Mouse (Mus musculus): ENCODE measurements around the gene Nox3. TPM values are rescaled to one million over a fixed set of nuclear protein-coding genes. Genes with fewer than 3 reads are reported as not detected.

Nox3 gene
- total and polyA plus RNA-seq, 3 experiments, result not detected

DNA sequence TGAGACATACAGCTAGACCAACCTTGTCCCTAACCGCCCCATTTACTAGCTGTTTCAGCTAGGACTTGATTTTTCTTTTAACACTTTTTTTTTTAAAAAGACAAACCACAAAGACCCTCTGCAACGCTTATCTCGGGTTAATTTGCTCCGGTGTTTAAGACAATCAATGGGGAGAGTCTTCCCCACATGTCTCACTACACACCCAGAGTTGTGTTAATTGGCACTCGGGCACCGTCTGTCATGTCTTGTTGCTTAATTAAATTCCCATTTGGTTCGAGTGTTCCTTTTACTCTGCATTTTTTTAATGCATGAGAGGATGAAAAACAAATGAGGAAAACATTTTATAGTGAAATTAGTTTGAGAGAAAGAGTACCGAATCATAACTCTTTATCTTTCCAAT is 3.2 kb downstream of the Nox3 start:
- H3K4me2 ChIP-seq (ENCODE audit: insufficient read depth, low read depth, poor library complexity, severe bottlenecking), result no peak overlapping the region
- no peak for DNase-seq (ENCODE audit: extremely low read depth)
- no peak overlapping the region for H3K9ac ChIP-seq (ENCODE audit: insufficient read depth, low read depth)
- no peaks in the 10 kb centered on the region for H3K9me3 ChIP-seq (replicated peaks; ENCODE audit: low read length)
- H3K27me3 ChIP-seq (replicated peaks), result no peaks in the 10 kb centered on the region
- TF ChIP-seq ZKSCAN1 (IDR thresholded peaks at IDR 0.05; ENCODE audit: borderline replicate concordance, low read depth, low read length), result no peak
- no peaks in the 10 kb centered on the region for H3K79me2 ChIP-seq (replicated peaks; ENCODE audit: control insufficient read depth, extremely low read depth, insufficient read depth, poor library complexity, severe bottlenecking)
- H3K4me3 ChIP-seq (replicated peaks in 1 of 3; ENCODE audit: low read depth in 2 of 3, low read length in 2 of 3, poor library complexity in 1 of 3), result no peak overlapping the region
- H3K4me1 ChIP-seq (ENCODE audit: control insufficient read depth in 1 of 2, insufficient read depth in 2 of 2), result no peaks in the 10 kb centered on the region
- in situ Hi-C loops (cut with MboI; ENCODE audit: low pct_ligation_motif_present, low pct_unique_long_range_greater_than_20kb, low sequenced_read_pairs) (no loop called here), dilution Hi-C loops (cut with MboI; ENCODE audit: extremely low pct_ligation_motif_present, extremely low pct_unique_long_range_greater_than_20kb, low sequenced_read_pairs) (no loop called here)
- H3K27ac ChIP-seq (ENCODE audit: insufficient read depth, low read depth), result no peak overlapping the region
- no peaks in the 10 kb centered on the region for H3K36me3 ChIP-seq (replicated peaks in 1 of 2; ENCODE audit: control insufficient read depth in 1 of 2, insufficient read depth in 1 of 2, low read length in 1 of 2)

DNA sequence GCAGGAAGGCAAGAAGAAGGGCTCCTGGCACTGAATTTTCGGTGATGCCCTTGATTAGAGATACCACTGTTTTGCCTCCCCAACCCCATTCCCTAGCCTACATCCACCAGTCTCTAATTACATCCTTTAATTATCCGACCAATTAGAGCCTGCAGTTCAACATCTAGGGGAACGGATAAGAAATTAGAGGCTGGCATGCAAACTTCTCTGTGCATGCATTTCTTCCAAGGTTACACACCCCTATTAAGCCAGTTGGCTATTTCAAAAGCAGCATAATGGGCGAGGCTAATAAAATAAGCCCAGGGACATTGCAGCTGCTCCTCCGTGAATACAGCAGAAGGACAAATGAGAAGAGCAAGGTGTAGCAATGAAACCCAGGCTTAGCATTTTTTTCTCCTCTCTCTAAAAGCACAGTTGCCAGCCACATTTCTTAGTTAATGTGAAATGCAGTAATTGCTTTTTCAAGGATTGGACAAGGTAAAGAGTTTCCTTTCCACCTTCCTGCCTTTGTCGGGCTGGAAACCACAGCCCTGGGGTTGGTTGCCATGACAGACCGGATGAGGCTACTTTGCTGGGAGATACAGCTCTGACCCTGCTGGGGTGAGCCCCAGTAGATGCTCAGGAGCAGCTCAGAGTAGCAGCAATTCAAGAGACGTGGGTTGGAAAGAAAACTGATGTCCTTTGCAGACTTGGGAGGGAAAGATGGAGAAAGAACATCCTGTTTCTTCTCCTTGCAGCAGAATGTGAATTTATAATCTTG is 5.4 kb downstream of the Nox3 start:
- dilution Hi-C loops (cut with MboI; ENCODE audit: extremely low pct_ligation_motif_present, extremely low pct_unique_long_range_greater_than_20kb, low sequenced_read_pairs) (no loop called here), in situ Hi-C loops (cut with MboI; ENCODE audit: low pct_ligation_motif_present, low pct_unique_long_range_greater_than_20kb, low sequenced_read_pairs) (no loop called here)
- Histone ChIP-seq H3K9me3 (replicated peaks; ENCODE audit: low read length) (no peaks in the 10 kb centered on the region), H3K27ac (ENCODE audit: insufficient read depth, low read depth) (no peak overlapping the region), H3K79me2 (replicated peaks; ENCODE audit: control insufficient read depth, extremely low read depth, insufficient read depth, poor library complexity, severe bottlenecking) (no peaks in the 10 kb centered on the region), H3K4me2 (ENCODE audit: insufficient read depth, low read depth, poor library complexity, severe bottlenecking) (no peak overlapping the region), H3K36me3 (replicated peaks in 1 of 2; ENCODE audit: control insufficient read depth in 1 of 2, insufficient read depth in 1 of 2, low read length in 1 of 2) (no peaks in the 10 kb centered on the region), H3K9ac (ENCODE audit: insufficient read depth, low read depth) (no peak overlapping the region), H3K27me3 (replicated peaks) (no peaks in the 10 kb centered on the region), H3K4me3 (replicated peaks in 1 of 3; ENCODE audit: low read depth in 2 of 3, low read length in 2 of 3, poor library complexity in 1 of 3) (no peak overlapping the region), H3K4me1 (ENCODE audit: control insufficient read depth in 1 of 2, insufficient read depth in 2 of 2) (no peaks in the 10 kb centered on the region)
- TF ChIP-seq SIN3A (IDR thresholded peaks at IDR 0.05; ENCODE audit: low read length) (no peak), GABPA (IDR thresholded peaks at IDR 0.05; ENCODE audit: insufficient replicate concordance, low read depth, low read length) (no peak), NELFE (IDR thresholded peaks at IDR 0.05; ENCODE audit: low read depth, low read length) (no peak), MAFK (IDR thresholded peaks at IDR 0.05; ENCODE audit: insufficient replicate concordance, low read length) (no peak), E2F4 (IDR thresholded peaks at IDR 0.05; ENCODE audit: insufficient replicate concordance, low read depth, low read length) (no peak), ELF1 (IDR thresholded peaks at IDR 0.05; ENCODE audit: low read depth, low read length) (no peak), KAT2A (IDR thresholded peaks at IDR 0.05; ENCODE audit: insufficient replicate concordance, low read length) (no peak), MAZ (IDR thresholded peaks at IDR 0.05; ENCODE audit: low read depth, low read length) (no peak), MYC (IDR thresholded peaks at IDR 0.05; ENCODE audit: low read depth, low read length) (no peak), POLR2AphosphoS2 (IDR thresholded peaks at IDR 0.05; ENCODE audit: low read depth, low read length) (no peak), NRF1 (IDR thresholded peaks at IDR 0.05; ENCODE audit: low read depth, low read length) (no peak), ZKSCAN1 (IDR thresholded peaks at IDR 0.05; ENCODE audit: borderline replicate concordance, low read depth, low read length) (no peak), CTCF (conservative IDR thresholded peaks at IDR 0.05 in 1 of 2, IDR thresholded peaks at IDR 0.05 in 1 of 2; ENCODE audit: low read depth in 2 of 2, low read length in 2 of 2) (no peak), RCOR1 (conservative IDR thresholded peaks at IDR 0.05; ENCODE audit: low read depth, low read length) (no peak), TCF12 (IDR thresholded peaks at IDR 0.05; ENCODE audit: low read depth, low read length) (no peak)
- no peak for DNase-seq (ENCODE audit: extremely low read depth)
